Mouse (Mus musculus) kidney, adult 2 months (tissue): Measurements from ENCODE around the gene Spred3. TPM values are rescaled to one million over a fixed set of nuclear protein-coding genes. Genes with fewer than 3 reads are reported as not detected.

ENCODE experiments used
- DNase-seq: peaks from one replicate; pipeline ENCODE4 v3.0.0; 2021
- H3K27ac ChIP-seq: fragments of 200-500 bp; 2 replicates; pipeline ENCODE4 v1.5.1; 2012; ENCODE audit warnings: low read depth, low read length, control low read depth, inconsistent platforms; ENCODE audit not compliant: insufficient read depth
- H3K27me3 ChIP-seq: fragments of 200-500 bp; replicated peaks from 2 replicates; pipeline ENCODE4 v1.6.1; 2012; ENCODE audit warnings: mild to moderate bottlenecking, moderate library complexity, low read length, inconsistent platforms; ENCODE audit not compliant: control insufficient read depth, insufficient read depth
- H3K36me3 ChIP-seq: fragments of 200-500 bp; 2 replicates; pipeline ENCODE4 v1.6.1; 2012; ENCODE audit warnings: mild to moderate bottlenecking, moderate library complexity, low read length, inconsistent platforms; ENCODE audit not compliant: control insufficient read depth, insufficient read depth
- H3K4me1 ChIP-seq: fragments of 200-500 bp; 2 replicates; pipeline ENCODE4 v1.6.1; 2011; ENCODE audit warnings: low read length; ENCODE audit not compliant: control insufficient read depth, insufficient read depth
- H3K4me3 ChIP-seq: fragments of 200-500 bp; 2 replicates; pipeline ENCODE4 v1.5.1; 2011; ENCODE audit warnings: mild to moderate bottlenecking, low read depth, low read length, control low read depth; ENCODE audit not compliant: insufficient read depth
- CTCF ChIP-seq: fragments of 200-500 bp; conservative IDR thresholded peaks from 2 replicates; pipeline ENCODE4 v1.5.1; 2011; ENCODE audit warnings: low read depth, mild to moderate bottlenecking, control low read depth, low read length, moderate library complexity, mixed read lengths; ENCODE audit not compliant: insufficient read depth, insufficient read length
- POLR2A ChIP-seq: fragments of 200-500 bp; IDR thresholded peaks from one replicate; pipeline ENCODE4 v1.6.1; 2011; ENCODE audit warnings: low read depth, low read length, control low read depth
- WGBS: fragments of 180-500 bp; shearing (Covaris S2); methylation state at CpG from one replicate; pipeline ENCODE4 v1.1.7; 2018; 5-methylcytosine and 5-hydroxymethylcytosine counted together
- polyA plus RNA-seq: library from polyadenylated mRNA; depleted of rRNA; stranded (reverse); fragments of >200 nt; gene quantifications from 2 replicates; pipeline ENCODE4 v1.2.3, GENCODE M21; 2012

The Spred3 gene
- polyA plus RNA-seq, 1 experiment, result 1.8 TPM

DNA sequence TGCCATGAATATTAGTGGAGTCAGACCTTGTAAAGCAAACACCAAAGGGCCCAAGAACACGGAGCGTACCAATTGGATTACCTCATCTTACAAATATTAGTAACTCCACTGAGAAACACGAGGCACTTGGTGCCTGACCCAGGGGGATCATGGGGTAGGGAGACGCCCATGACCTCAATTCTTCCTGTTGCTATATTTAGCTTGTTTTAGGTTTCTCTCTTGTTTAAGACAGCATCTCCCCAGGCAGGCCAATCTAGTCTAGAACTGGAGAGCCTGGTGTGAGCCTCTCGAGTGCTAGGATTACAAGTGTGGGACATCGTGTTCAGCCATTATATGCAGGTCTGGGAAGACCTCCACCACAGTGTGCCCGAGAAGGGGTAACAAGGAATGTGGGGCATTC lies 9.1 kb upstream of the Spred3 start:
- 19% methylated on average over 7 of the region's 7 CpGs for WGBS
- no peak overlapping the region for H3K27ac ChIP-seq
- peak overlapping the region; percentile 94 for H3K4me3 ChIP-seq
- TF ChIP-seq CTCF (no peak), POLR2A (no peak)
- H3K4me1 ChIP-seq, result peaks cover 10% of the 10 kb centered on the region
- H3K27me3 ChIP-seq, result no peaks in the 10 kb centered on the region
- H3K36me3 ChIP-seq, result peaks cover 3% of the 10 kb centered on the region
- DNase-seq, result no peak

DNA sequence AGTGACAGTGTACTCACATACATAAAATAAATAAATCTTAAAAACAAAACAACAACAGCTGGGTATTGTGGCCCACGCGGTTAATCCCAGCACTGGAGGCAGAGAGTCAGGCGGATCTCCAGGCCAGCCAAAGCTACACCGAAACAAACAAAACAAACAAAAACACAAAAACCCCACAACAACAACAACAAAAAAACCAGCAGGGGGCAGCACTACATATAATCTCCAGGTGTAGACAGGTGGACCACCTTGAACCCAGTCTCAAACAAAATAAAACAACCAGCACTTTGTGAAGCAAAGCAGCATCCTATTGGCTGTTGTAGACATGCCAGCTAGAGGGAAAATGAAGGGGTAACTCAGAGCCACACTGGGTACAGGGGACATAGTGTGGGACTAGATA lies 7.9 kb upstream of the Spred3 start:
- 80% methylated on average over 4 of the region's 4 CpGs for WGBS
- Histone ChIP-seq H3K4me1 (peaks cover 10% of the 10 kb centered on the region), H3K36me3 (peaks cover 4% of the 10 kb centered on the region), H3K27ac (no peak overlapping the region), H3K27me3 (no peaks in the 10 kb centered on the region), H3K4me3 (no peak overlapping the region)
- no peak for TF ChIP-seq POLR2A
- no peak for TF ChIP-seq CTCF
- no peak for DNase-seq

DNA sequence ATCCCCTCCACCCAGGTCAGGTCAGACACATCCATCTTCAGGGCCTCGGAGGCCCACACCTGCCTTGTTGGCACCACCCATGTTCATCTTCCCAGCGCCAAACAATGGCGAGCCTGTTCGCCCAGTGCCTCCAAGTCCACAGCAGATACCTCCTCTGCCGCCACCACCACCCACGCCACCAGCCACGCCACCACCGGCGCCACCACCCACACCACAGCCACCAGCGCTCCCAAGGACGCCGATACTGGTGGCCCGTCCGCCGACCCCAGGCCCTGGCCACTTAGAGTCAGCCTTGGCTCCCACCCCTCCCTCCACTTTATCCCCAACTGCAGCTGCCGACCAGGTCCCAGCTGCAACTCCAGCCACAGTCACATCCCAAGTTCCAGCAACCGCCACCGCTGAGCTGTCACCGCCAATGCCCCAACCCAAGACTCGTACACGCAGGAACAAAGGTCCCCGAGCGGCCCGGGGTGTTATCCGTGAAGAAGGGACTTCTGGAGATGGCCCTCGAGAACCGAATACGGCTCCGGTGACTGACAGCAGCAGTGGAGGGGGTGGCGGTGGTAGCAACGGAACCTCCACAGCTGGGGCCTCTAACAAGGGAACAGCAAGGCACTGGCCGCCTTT lies 2.3 kb upstream of the Spred3 start:
- Histone ChIP-seq H3K27ac (no peak overlapping the region), H3K4me3 (no peak overlapping the region), H3K36me3 (peaks cover 4% of the 10 kb centered on the region), H3K4me1 (peaks cover 10% of the 10 kb centered on the region), H3K27me3 (no peaks in the 10 kb centered on the region)
- TF ChIP-seq CTCF, result no peak
- no peak for TF ChIP-seq POLR2A
- no peak for DNase-seq
- 69% methylated on average over 32 of the region's 32 CpGs for WGBS

DNA sequence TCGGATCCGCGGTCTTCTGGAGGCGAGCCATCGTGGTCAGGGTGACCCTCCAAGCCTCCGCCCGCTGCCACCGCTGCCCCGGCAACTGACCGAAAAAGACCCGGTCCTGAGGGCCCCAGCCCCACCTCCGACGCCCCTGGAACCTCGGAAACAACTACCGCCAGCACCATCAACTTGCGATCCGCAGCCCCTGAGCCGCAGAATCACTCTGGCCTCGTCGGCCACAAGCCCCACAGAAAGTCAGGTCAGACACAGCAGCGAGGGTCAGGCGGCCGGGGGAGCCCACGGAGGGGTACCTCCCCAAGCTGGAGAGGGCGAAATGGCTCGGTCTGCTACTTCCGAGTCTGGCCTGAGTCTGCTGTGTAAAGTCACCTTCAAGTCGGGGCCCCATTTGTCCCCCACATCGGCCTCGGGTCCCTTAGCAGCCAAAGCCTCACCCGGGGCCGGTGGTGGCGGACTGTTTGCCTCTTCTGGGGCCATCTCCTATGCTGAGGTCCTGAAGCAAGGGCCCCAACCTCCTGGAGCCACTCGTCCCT lies 1.4 kb upstream of the Spred3 start:
- H3K4me3 ChIP-seq, result no peak overlapping the region
- no peaks in the 10 kb centered on the region for H3K27me3 ChIP-seq
- H3K36me3 ChIP-seq, result peaks cover 4% of the 10 kb centered on the region
- DNase-seq, result no peak
- H3K27ac ChIP-seq, result no peak overlapping the region
- WGBS, result 10% methylated on average over 34 of the region's 34 CpGs
- peaks cover 10% of the 10 kb centered on the region for H3K4me1 ChIP-seq
- TF ChIP-seq POLR2A, result no peak
- no peak for TF ChIP-seq CTCF

DNA sequence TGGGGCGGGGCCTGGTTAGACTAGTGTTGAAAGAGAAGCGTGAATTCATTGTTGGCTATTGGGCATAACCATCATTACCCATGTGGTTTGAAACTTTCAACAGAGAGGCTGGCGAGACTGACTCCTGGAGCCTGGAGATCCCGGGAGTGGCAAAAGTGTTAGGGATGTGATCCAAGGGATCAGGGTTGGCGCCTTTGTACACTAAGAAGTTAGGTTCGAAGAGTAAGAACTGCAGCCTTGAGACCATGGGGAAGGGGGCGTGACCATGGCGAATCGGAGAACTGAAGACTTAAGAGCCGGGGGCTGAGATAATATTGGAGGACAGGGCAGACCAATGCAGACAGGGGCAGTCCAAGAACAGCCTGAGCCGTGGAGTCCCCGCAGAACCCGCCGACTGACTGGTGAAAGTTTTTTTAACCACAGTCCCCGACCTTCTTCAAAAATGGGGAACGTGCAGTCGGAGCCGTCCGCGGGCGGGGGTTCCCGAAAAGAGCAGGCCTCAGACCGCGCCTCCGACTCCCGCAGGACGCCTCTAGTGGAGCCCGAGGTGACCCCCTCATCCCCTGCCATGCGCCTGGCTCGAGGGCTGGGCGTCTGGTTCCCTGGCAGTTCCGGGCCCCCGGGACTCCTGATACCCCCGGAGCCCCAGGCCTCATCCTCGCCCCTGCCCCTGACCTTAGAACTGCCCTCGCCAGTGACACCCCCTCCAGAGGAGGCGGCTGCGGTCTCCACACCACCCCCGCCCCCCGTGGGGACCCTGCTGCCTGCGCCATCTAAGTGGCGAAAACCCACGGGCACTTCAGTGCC lies 747 bp upstream of the Spred3 start:
- Histone ChIP-seq H3K4me1 (peaks cover 10% of the 10 kb centered on the region), H3K27ac (no peak overlapping the region), H3K36me3 (peaks cover 3% of the 10 kb centered on the region), H3K4me3 (peak overlapping the region; percentile 64), H3K27me3 (no peaks in the 10 kb centered on the region)
- WGBS, result 2% methylated on average over 43 of the region's 43 CpGs
- no peak for DNase-seq
- TF ChIP-seq POLR2A, result no peak
- no peak for TF ChIP-seq CTCF

DNA sequence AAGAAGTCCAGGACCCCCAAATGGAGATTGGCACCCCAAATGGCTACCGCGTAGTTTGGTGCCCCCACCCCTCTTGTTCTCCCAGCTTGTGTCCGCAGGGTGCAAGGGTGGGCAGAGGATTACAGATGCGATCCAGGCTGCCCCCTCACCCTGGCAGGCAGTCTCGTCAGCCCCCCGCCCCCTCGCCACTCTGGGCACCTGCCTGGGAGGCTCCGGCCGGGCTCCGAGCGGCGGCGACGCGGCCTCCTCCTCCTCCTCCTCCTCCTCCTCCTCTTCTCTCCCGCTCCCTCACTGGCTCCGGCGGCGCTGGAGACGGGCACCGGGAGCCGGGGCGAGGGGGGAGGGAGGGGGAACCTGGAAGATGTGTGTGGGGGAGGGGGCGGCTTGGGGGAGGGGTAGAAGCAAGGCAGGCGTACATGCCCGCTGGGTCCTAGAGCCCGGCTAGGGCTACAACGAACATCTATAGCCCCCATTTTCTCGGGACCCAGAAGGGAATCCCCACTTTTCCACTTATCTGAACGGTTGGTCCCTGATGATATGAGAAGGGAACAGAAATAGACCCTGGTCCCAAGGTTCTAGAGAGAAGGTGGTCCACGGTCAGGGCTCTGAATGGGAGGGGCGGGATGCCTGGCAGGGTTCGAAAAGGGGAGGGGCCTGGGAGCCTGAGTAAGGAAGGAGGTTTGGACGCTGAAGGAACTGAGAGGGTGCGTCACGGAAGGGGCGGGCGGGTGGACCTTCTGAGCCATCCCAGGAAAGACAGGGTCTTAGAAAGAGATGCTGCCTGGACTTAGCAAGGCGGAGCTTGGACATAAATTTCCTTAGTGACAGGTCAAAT lies 763 bp downstream of the Spred3 start:
- Histone ChIP-seq H3K4me1 (peaks cover 10% of the 10 kb centered on the region), H3K27me3 (no peaks in the 10 kb centered on the region), H3K4me3 (peak overlapping the region; percentile 64), H3K36me3 (peaks cover 2% of the 10 kb centered on the region), H3K27ac (no peak overlapping the region)
- DNase-seq, result peak; percentile 80
- no peak for TF ChIP-seq CTCF
- no peak for TF ChIP-seq POLR2A
- under 1% methylated on average over 29 of the region's 39 CpGs for WGBS
